Mouse (Mus musculus): Measurements from ENCODE around the gene Eif2b5.
A peak's percentile ranks its signal among the peaks of the same experiment; 100 is the strongest.

The Eif2b5 gene

GRCm38 (mm10) chr16:20537071-20537471 is 38.5 kb downstream of the Eif2b5 start:
- DNase-seq (ENCODE audit: low spot score): no peak

DNA sequence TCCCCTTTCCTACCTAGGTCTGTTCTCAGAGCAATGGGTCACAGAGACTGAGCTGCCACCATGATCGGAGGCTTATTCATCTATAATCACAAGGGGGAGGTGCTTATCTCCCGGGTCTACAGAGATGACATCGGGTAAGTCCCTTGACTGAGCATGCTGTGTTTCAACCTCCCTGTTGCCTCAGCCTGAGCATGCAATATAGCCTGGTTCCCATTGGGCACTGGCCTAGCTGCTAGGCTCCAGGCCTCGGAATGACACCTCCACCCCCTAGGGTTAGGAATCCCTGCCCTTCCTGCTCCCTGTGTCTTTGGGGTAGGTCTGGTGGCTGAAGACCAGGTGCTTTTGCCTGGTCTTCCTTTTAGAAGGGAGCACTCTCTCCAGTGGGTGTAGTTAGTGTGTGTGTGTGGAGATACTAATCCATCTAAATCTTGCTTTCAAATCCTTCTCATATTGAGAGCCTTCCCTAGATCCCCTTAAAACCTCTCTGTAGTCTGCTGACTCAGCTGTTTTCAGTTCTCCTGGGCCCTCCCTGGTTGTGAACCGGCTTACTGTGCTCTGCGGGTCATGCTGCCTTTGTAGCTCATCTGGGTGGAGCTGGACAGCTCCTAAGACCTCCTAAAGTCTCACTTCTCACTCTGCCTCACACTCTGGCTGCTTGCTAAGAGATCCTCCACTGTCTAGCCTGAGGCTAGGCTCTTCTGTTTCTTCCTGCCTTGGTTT is 39.1 kb downstream of the Eif2b5 start:
- no peak for DNase-seq (ENCODE audit: low spot score)

DNA sequence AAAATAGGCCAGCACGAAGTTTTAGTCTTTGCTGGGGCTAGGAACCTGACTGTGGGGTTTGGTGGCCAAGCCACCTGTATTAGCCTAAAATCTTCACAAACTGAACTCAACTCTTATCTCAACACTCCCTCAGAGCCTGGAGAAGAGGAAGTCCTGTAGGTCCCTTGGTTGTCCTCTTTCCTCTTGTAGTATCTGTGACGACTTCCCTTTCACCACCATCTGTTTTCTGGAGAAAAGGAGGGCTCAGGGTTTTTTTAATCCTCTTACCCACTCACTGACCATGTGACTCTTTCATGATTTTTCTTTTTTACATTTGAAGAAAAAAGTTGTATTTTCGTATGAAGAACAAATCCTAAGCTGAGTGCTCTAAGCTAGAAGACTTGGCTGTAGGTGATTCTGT is 41.0 kb downstream of the Eif2b5 start:
- DNase-seq (ENCODE audit: low spot score): no peak

DNA sequence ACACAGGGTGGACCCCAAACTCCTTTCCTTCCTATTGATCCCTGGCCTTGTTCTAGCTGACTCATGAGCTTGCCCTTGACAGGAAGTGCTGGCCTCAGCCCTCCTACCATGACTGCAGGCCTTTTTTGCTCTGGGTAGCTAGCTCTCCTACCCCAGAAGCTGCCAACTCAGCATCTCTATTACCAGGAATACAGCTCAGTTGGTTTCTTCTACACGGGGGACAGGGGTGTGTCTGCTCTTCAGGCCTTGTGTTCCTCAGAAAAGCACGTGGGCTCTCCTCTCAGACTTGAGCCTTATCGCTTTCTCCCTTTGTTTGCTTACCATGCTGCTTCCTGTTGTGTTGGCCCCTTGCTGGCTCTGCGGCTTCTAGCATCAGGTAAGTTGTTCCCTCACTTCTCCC is 41.8 kb downstream of the Eif2b5 start:
- no peak for DNase-seq (ENCODE audit: low spot score)

DNA sequence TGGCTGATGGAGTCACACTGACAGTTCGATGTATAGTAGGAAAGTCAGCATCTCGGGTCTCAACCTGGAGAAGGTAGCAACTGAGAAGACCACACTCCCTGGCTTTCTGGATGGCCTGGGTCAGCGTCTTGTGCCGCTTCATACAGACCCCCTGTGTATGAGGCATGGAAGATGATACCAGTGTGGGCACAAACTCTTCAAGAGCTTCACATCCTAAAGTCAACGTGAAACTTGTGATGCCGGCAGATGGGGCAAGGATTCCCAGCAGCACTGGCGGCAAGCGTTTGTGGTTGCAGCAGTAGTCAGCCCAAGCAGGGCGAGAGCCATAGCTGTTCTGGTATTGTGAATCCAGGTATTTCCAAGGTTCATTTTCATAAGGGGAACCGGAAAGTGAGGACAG is 47.1 kb downstream of the Eif2b5 start:
- no peak for DNase-seq (ENCODE audit: low spot score)

GRCm38 (mm10) chr16:20547423-20547822 is 48.8 kb downstream of the Eif2b5 start:
- no peak for DNase-seq (ENCODE audit: low spot score)

DNA sequence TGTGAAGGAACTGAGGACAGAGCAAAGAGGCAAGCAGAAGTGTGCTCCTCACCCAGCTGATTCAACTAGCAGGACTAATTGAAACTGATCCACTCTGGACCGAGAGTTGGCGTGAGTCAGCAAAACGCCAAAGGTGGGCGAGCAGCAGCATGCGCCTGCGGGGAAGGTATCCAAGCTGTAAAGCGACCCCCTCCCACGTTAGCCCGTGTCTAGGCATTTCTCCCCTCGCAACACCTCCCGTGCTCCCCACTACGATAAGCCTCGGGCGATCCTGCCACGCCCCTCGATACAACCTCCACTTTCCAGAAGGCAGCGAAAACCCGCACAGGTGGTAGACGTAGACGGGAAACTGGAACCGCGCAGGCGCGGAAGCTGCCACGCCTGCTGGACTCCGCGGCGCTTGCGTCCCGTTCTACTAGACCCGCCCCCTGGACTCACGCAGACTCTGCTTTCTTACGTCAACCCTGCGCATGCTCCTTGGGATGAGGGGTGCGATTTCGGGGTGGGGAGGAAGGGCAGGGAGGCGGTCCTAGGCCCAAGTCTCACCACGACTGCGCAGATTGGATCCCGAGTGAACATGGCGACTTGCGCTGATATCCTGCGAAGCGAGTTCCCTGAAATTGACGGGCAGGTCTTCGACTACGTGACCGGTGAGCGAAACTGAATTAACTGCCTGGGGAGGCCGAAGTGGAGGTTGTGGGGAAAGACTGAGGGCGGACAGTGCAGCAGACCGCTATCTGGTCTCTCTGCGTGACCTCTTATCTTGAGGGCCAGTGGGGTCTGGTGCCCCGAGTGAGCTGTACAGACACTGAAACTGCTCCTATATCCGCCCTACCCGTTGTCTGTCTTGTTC is 49.7 kb downstream of the Eif2b5 start, which contains the start of gene Abcf3:
Gene Abcf3, plus strand, starts transcription at position 482 of the 853 bp plus-strand sequence.
- peak; percentile 93 for DNase-seq (ENCODE audit: low spot score)

GRCm38 (mm10) chr16:20549161-20549560 is 50.5 kb downstream of the Eif2b5 start:
- DNase-seq (ENCODE audit: low spot score): no peak

GRCm38 (mm10) chr16:20551691-20552090 is 53.1 kb downstream of the Eif2b5 start:
- no peak for DNase-seq (ENCODE audit: low spot score)

DNA sequence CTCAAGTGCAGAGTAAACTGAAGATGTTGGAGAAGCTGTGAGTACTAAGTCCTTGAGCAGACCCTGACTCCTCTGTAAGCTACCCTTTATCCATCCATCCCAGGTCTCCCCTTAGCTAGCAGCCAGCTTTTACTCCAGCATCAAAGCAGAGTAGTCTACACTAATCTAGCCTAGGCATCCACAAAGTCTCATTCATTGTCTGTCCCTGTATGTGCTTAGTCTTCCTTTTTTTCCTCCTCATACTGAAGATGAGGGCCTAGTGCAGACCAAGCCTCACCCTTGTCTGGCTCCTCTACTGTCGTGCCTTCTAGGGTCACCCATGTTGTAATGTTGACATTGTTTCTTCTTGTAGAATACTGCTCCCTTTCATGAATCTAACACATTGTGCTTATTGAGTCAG is 54.0 kb downstream of the Eif2b5 start:
- no peak for DNase-seq (ENCODE audit: low spot score)

- DNase-seq (ENCODE audit: low spot score): no peak
Observed at GRCm38 (mm10) chr16:20555000-20555399, 56.4 kb downstream of the Eif2b5 start.

- no peak for DNase-seq (ENCODE audit: low spot score)
Observed at GRCm38 (mm10) chr16:20557381-20557780, 58.8 kb downstream of the Eif2b5 start.

All from ovary, postnatal 14 days (tissue).